Mouse (Mus musculus): Measurements from ENCODE around the gene Ppp1r14a.

DNA sequence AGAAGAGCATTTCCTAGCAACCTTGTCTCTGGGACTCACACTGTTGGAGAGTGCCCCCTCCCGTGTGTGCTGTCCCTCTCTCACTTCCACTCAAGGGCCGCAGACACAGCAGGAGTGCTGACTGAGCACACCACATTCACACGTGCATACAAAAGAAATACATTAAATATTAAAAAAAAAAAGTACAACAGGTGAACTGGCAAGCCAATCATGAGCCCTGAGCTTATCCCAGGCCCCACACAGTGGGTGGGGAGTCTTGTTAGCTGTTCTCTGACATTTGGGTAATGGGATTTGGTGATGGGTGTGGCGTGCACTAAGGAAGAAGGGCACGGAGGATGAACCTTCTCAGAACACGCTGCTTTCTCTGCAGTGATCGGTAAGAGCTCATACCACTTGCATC lies 13.5 kb downstream of the Ppp1r14a start:
- TF ChIP-seq CTCF (IDR thresholded peaks at IDR 0.05; ENCODE audit: borderline replicate concordance, extremely low read depth, insufficient read depth, insufficient read length): no peak
- TF ChIP-seq POLR2A (IDR thresholded peaks at IDR 0.05; ENCODE audit: borderline replicate concordance, extremely low read depth, insufficient read depth, insufficient read length, poor library complexity, severe bottlenecking): no peak
